In genomic region chr4:148273229-148273628, GRCm38 (mm10) we compare ENCODE assay signal across 30 mouse cellular contexts. TPM values are rescaled to one million over a fixed set of nuclear protein-coding genes. Genes with fewer than 3 reads are reported as not detected.
DNase-seq lines count a peak whose midpoint lies in the region; ATAC-seq lines count a peak whose summit lies in the region.
"Had no signal": no experiment of that assay in that cellular context is flagged by ENCODE, and none has a peak within 500 bp of the region (broad histone marks: within the 10 kb centered on the region; RNA-seq: fewer than 3 reads in every experiment).

No protein-coding gene starts in this region.

- intact Hi-C loops in left cerebral cortex, postnatal 10 days (cut with DNase I), result no loop called here

- H3K4me3 ChIP-seq in forebrain, embryonic 14.5 days (ENCODE audit: low read depth, low read length), result no peak overlapping the region
- no peak overlapping the region for H3K4me3 ChIP-seq in forebrain, embryonic 11.5 days (ENCODE audit: low read depth, low read length)
- H3K4me3 ChIP-seq in midbrain, embryonic 11.5 days (ENCODE audit: low read depth, low read length), result no peak overlapping the region
- no peak overlapping the region for H3K4me3 ChIP-seq in midbrain, embryonic 10.5 days
- no peak overlapping the region for H3K4me3 ChIP-seq in midbrain, embryonic 14.5 days (replicated peaks; ENCODE audit: low read depth, low read length)
- H3K4me3 ChIP-seq: embryonic facial prominence, embryonic 13.5 days; heart, embryonic 10.5 days; heart, embryonic 15.5 days; myocyte had no signal

- peaks cover 13% of the 10 kb centered on the region; the same call in 1 of the 2 replicates for H3K4me1 ChIP-seq in forebrain, embryonic 14.5 days (ENCODE audit: control insufficient read depth, insufficient read depth, low read length)
- no peaks in the 10 kb centered on the region for H3K4me1 ChIP-seq in forebrain, embryonic 11.5 days (replicated peaks; ENCODE audit: control insufficient read depth, insufficient read depth, low read length)
- peaks cover 14% of the 10 kb centered on the region for H3K4me1 ChIP-seq in midbrain, embryonic 11.5 days (ENCODE audit: control insufficient read depth, insufficient read depth, low read length)
- peaks cover 33% of the 10 kb centered on the region for H3K4me1 ChIP-seq in midbrain, embryonic 10.5 days
- H3K4me1 ChIP-seq in midbrain, embryonic 14.5 days (ENCODE audit: control insufficient read depth, insufficient read depth, low read length), result peaks cover 26% of the 10 kb centered on the region
- H3K4me1 ChIP-seq: heart, embryonic 15.5 days had no signal

- peaks cover 25% of the 10 kb centered on the region for H3K36me3 ChIP-seq in forebrain, embryonic 14.5 days (ENCODE audit: control insufficient read depth, insufficient read depth, low read length)
- H3K36me3 ChIP-seq in forebrain, embryonic 11.5 days (ENCODE audit: control insufficient read depth, insufficient read depth, low read length), result no peaks in the 10 kb centered on the region
- no peaks in the 10 kb centered on the region for H3K36me3 ChIP-seq in midbrain, embryonic 11.5 days (ENCODE audit: control insufficient read depth, insufficient read depth, low read length)
- peaks cover 24% of the 10 kb centered on the region for H3K36me3 ChIP-seq in midbrain, embryonic 10.5 days
- peaks cover 36% of the 10 kb centered on the region for H3K36me3 ChIP-seq in midbrain, embryonic 14.5 days (ENCODE audit: control insufficient read depth, insufficient read depth, low read length)
- H3K36me3 ChIP-seq: embryonic facial prominence, embryonic 13.5 days; G1E; heart, embryonic 10.5 days; heart, embryonic 15.5 days had no signal

- H3K9ac ChIP-seq in forebrain, embryonic 14.5 days (ENCODE audit: low read length), result no peak overlapping the region
- H3K9ac ChIP-seq in forebrain, embryonic 11.5 days (ENCODE audit: low read length), result no peak overlapping the region
- no peak overlapping the region for H3K9ac ChIP-seq in midbrain, embryonic 11.5 days (ENCODE audit: low read length)
- 0 out of 2 replicates have a peak overlapping the region, but pooled peaks have one; percentile 6 for H3K9ac ChIP-seq in midbrain, embryonic 14.5 days (replicated peaks; ENCODE audit: low read length)
- H3K9ac ChIP-seq: embryonic facial prominence, embryonic 13.5 days; heart, embryonic 15.5 days; liver, embryonic 14.5 days had no signal

- DNase-seq in forebrain, embryonic 14.5 days (ENCODE audit: low spot score), result peak; percentile 26
- no peak for DNase-seq in forebrain, embryonic 11.5 days (ENCODE audit: low spot score)
- no peak for DNase-seq in midbrain, embryonic 11.5 days (ENCODE audit: low spot score, missing footprints)
- DNase-seq in midbrain, embryonic 10.5 days (ENCODE audit: low spot score), result no peak
- DNase-seq in midbrain, embryonic 14.5 days, result no peak
- no peak for DNase-seq in left cerebral cortex, postnatal 10 days (ENCODE audit: extremely low spot score in 1 of 2, low spot score in 2 of 2)
- no peak for DNase-seq in cerebellum, adult 11 months
- DNase-seq: adrenal gland, postnatal 10 days; cerebellum, adult 11-12 months; cerebellum, adult 9-11 months; gastrocnemius, postnatal 25 days; heart, adult 11 months; kidney, adult 11 months; kidney, postnatal 14 days; layer of hippocampus, adult 9-11 months; liver; lung, adult 2 months; lung, postnatal 10 days; right cerebral cortex, adult 18-20 months; spleen, adult 18-20 months; thymus, postnatal 14 days had no signal

- H3K27ac ChIP-seq in forebrain, embryonic 14.5 days (ENCODE audit: low read depth, low read length), result no peak overlapping the region
- H3K27ac ChIP-seq in forebrain, embryonic 11.5 days (ENCODE audit: low read depth, low read length), result no peak overlapping the region
- no peak overlapping the region for H3K27ac ChIP-seq in midbrain, embryonic 11.5 days (ENCODE audit: low read depth, low read length)
- no peak overlapping the region for H3K27ac ChIP-seq in midbrain, embryonic 10.5 days (replicated peaks)
- H3K27ac ChIP-seq in midbrain, embryonic 14.5 days (replicated peaks; ENCODE audit: low read depth, low read length), result 0 out of 2 replicates have a peak overlapping the region, but pooled peaks have one; percentile 41
- H3K27ac ChIP-seq: embryonic facial prominence, embryonic 13.5 days; heart, embryonic 10.5 days; heart, embryonic 15.5 days; liver, embryonic 14.5 days had no signal

- H3K4me2 ChIP-seq in forebrain, embryonic 14.5 days (ENCODE audit: low read length), result no peak overlapping the region
- H3K4me2 ChIP-seq in forebrain, embryonic 11.5 days (ENCODE audit: low read depth, low read length, severe bottlenecking), result no peak overlapping the region
- H3K4me2 ChIP-seq in midbrain, embryonic 11.5 days, result no peak overlapping the region
- H3K4me2 ChIP-seq in midbrain, embryonic 14.5 days (ENCODE audit: low read length), result no peak overlapping the region
- H3K4me2 ChIP-seq: embryonic facial prominence, embryonic 13.5 days; heart, embryonic 15.5 days had no signal

- H3K27me3 ChIP-seq in forebrain, embryonic 14.5 days (replicated peaks; ENCODE audit: control insufficient read depth, insufficient read depth, low read length), result peaks cover 18% of the 10 kb centered on the region
- H3K27me3 ChIP-seq in forebrain, embryonic 11.5 days (ENCODE audit: control insufficient read depth, insufficient read depth, low read length), result peaks cover 33% of the 10 kb centered on the region
- peaks cover 18% of the 10 kb centered on the region for H3K27me3 ChIP-seq in midbrain, embryonic 11.5 days (ENCODE audit: control insufficient read depth, insufficient read depth, low read length)
- peaks cover 66% of the 10 kb centered on the region for H3K27me3 ChIP-seq in midbrain, embryonic 10.5 days (ENCODE audit: low read depth, poor library complexity, severe bottlenecking)
- peaks cover 18% of the 10 kb centered on the region; the same call in 1 of the 2 replicates for H3K27me3 ChIP-seq in midbrain, embryonic 14.5 days (ENCODE audit: control insufficient read depth, insufficient read depth, low read length)

- no peak for ATAC-seq in forebrain, embryonic 14.5 days
- no peak; the same call in 1 of the 2 replicates for ATAC-seq in forebrain, embryonic 11.5 days (replicated peaks; ENCODE audit: low FRiP score)
- ATAC-seq in midbrain, embryonic 11.5 days (ENCODE audit: low FRiP score), result peak; percentile 62
- 0 out of 2 replicates have a peak, but pooled peaks have one; percentile 37 for ATAC-seq in midbrain, embryonic 14.5 days (ENCODE audit: low FRiP score, low TSS enrichment)
- ATAC-seq: inflammation-experienced regulatory T-cells, adult 6 months had no signal

- 2% methylated on average over 2 of the region's 2 CpGs for WGBS in forebrain, embryonic 14.5 days
- 6% methylated on average over 2 of the region's 2 CpGs for WGBS in forebrain, embryonic 11.5 days
- WGBS in midbrain, embryonic 11.5 days, result 4% methylated on average over 2 of the region's 2 CpGs
- 8% methylated on average over 2 of the region's 2 CpGs for WGBS in midbrain, embryonic 10.5 days
- 0% methylated on average over 2 of the region's 2 CpGs for WGBS in midbrain, embryonic 14.5 days

- H3K9me3 ChIP-seq in forebrain, embryonic 14.5 days (replicated peaks; ENCODE audit: control insufficient read depth, low read length), result no peaks in the 10 kb centered on the region
- no peaks in the 10 kb centered on the region for H3K9me3 ChIP-seq in forebrain, embryonic 11.5 days (ENCODE audit: control insufficient read depth, low read length)
- H3K9me3 ChIP-seq in midbrain, embryonic 11.5 days (ENCODE audit: control insufficient read depth, low read length), result no peaks in the 10 kb centered on the region
- no peaks in the 10 kb centered on the region for H3K9me3 ChIP-seq in midbrain, embryonic 10.5 days (replicated peaks)
- H3K9me3 ChIP-seq in midbrain, embryonic 14.5 days (ENCODE audit: control insufficient read depth, low read length), result no peaks in the 10 kb centered on the region
- H3K9me3 ChIP-seq: embryonic facial prominence, embryonic 13.5 days; G1E; heart, embryonic 10.5 days; heart, embryonic 15.5 days had no signal

RNA-seq across cellular contexts. Expression of gene Disp3, which starts 14.5 kb away (rescaled TPM):
- 7.2 and 9.5 TPM in 2 replicates for polyA plus RNA-seq in forebrain, embryonic 14.5 days (2014; fragmentation: Nextera tagmentation; extraction: Ambion mirVana)
- polyA plus RNA-seq in forebrain, embryonic 11.5 days (2014; fragmentation: Nextera tagmentation; extraction: Ambion mirVana), result 2.3 and 3.0 TPM in 2 replicates
- polyA plus RNA-seq in midbrain, embryonic 11.5 days (2014; fragmentation: Nextera tagmentation; extraction: Ambion mirVana), result 2.5 and 2.9 TPM in 2 replicates
- polyA plus RNA-seq in midbrain, embryonic 10.5 days (2016; fragmentation: Nextera tagmentation; extraction: Ambion mirVana), result 3.2 and 3.7 TPM in 2 replicates
- 10.6 and 11.8 TPM in 2 replicates for polyA plus RNA-seq in midbrain, embryonic 14.5 days (2014; fragmentation: Nextera tagmentation; extraction: Ambion mirVana)
- total RNA-seq in left cerebral cortex, postnatal 10 days (2021), result 10 to 100 TPM; 19.2 to 20.4 TPM
- total RNA-seq: common myeloid progenitor, adult 5-6 weeks; G1E; heart, postnatal 25 days had no signal
- polyA plus RNA-seq: heart, embryonic 15.5 days; inflammation-experienced regulatory T-cells, adult 6 months; liver, embryonic 14.5 days; lung, adult 2 months had no signal

Comparison
In these comparisons a context has a peak if more than half of its experiments do, and no peak if none do; other contexts are left out.
1. ATAC-seq: peak in midbrain, embryonic 11.5 days (single experiment) and midbrain, embryonic 14.5 days (single experiment); none in forebrain, embryonic 14.5 days (single experiment) and forebrain, embryonic 11.5 days (single experiment).